Comparison of ENCODE assay signal across 18 mouse cellular contexts in genomic region chr5:114717292-114717691, GRCm38 (mm10). TPM values are rescaled to one million over a fixed set of nuclear protein-coding genes. Genes with fewer than 3 reads are reported as not detected.
A peak's percentile ranks its signal among the peaks of the same experiment; 100 is the strongest.
DNase-seq lines count a peak whose midpoint lies in the region; ATAC-seq lines count a peak whose summit lies in the region.
"Had no signal": no experiment of that assay in that cellular context is flagged by ENCODE, and none has a peak within 500 bp of the region (broad histone marks: within the 10 kb centered on the region; RNA-seq: fewer than 3 reads in every experiment).

No protein-coding gene starts in this region.

- no peak overlapping the region for H3K4me2 ChIP-seq in midbrain, embryonic 16.5 days (ENCODE audit: low read length)
- H3K4me2 ChIP-seq: embryonic facial prominence, embryonic 12.5 days; forebrain, embryonic 13.5 days; forebrain, embryonic 15.5 days had no signal

- no peaks in the 10 kb centered on the region for H3K4me1 ChIP-seq in midbrain, embryonic 10.5 days
- H3K4me1 ChIP-seq in midbrain, embryonic 16.5 days (ENCODE audit: control insufficient read depth, insufficient read depth, low read length), result no peaks in the 10 kb centered on the region
- H3K4me1 ChIP-seq: embryonic facial prominence, embryonic 10.5 days; embryonic facial prominence, embryonic 12.5 days; forebrain, embryonic 13.5 days; forebrain, embryonic 15.5 days had no signal

- H3K27me3 ChIP-seq in midbrain, embryonic 10.5 days (ENCODE audit: low read depth, poor library complexity, severe bottlenecking), result no peaks in the 10 kb centered on the region
- no peaks in the 10 kb centered on the region for H3K27me3 ChIP-seq in midbrain, embryonic 16.5 days (ENCODE audit: control insufficient read depth, insufficient read depth, low read depth, low read length)
- H3K27me3 ChIP-seq: embryonic facial prominence, embryonic 12.5 days; forebrain, embryonic 13.5 days; forebrain, embryonic 15.5 days; Patski had no signal

- no peak for DNase-seq in midbrain, embryonic 10.5 days (ENCODE audit: low spot score)
- DNase-seq in urinary bladder, postnatal 36 days (ENCODE audit: low spot score in 2 of 2), result peak; percentile 28 to 68
- no peak for DNase-seq in urinary bladder, postnatal 14 days (ENCODE audit: low spot score)
- DNase-seq in spleen, postnatal 4 days (ENCODE audit: low spot score in 2 of 2), result no peak
- DNase-seq: adrenal gland, adult 8-10 months; adrenal gland, postnatal 14 days; adrenal gland, postnatal 36 days; cerebellum, adult 11-12 months; cerebellum, adult 8-10 months; forebrain, postnatal 0 days had no signal

- H3K4me3 ChIP-seq in midbrain, embryonic 10.5 days, result no peak overlapping the region
- H3K4me3 ChIP-seq in midbrain, embryonic 16.5 days (ENCODE audit: low read depth, low read length), result no peak overlapping the region
- H3K4me3 ChIP-seq: embryonic facial prominence, embryonic 10.5 days; embryonic facial prominence, embryonic 12.5 days; forebrain, embryonic 13.5 days; forebrain, embryonic 15.5 days had no signal

- no peak overlapping the region for H3K9ac ChIP-seq in midbrain, embryonic 16.5 days (ENCODE audit: low read depth, low read length)
- H3K9ac ChIP-seq: embryonic facial prominence, embryonic 12.5 days; forebrain, embryonic 13.5 days; forebrain, embryonic 15.5 days; forebrain, postnatal 0 days had no signal

- H3K36me3 ChIP-seq in midbrain, embryonic 10.5 days, result peaks cover 100% of the 10 kb centered on the region
- H3K36me3 ChIP-seq in midbrain, embryonic 16.5 days (ENCODE audit: control insufficient read depth, insufficient read depth, low read length), result peaks cover 71% of the 10 kb centered on the region

- no peaks in the 10 kb centered on the region for H3K9me3 ChIP-seq in midbrain, embryonic 10.5 days (replicated peaks)
- H3K9me3 ChIP-seq in midbrain, embryonic 16.5 days (replicated peaks; ENCODE audit: control insufficient read depth, low read length, poor library complexity, severe bottlenecking), result no peaks in the 10 kb centered on the region
- H3K9me3 ChIP-seq: embryonic facial prominence, embryonic 10.5 days; embryonic facial prominence, embryonic 12.5 days; forebrain, embryonic 13.5 days; forebrain, embryonic 15.5 days; G1E had no signal

- 0 out of 2 replicates have a peak overlapping the region, but pooled peaks have one; percentile 6 for H3K27ac ChIP-seq in midbrain, embryonic 10.5 days (replicated peaks)
- no peak overlapping the region for H3K27ac ChIP-seq in midbrain, embryonic 16.5 days (ENCODE audit: low read length)
- H3K27ac ChIP-seq: embryonic facial prominence, embryonic 10.5 days; embryonic facial prominence, embryonic 12.5 days; forebrain, embryonic 13.5 days; forebrain, embryonic 15.5 days had no signal

- WGBS in midbrain, embryonic 10.5 days, result 89% methylated on average over 12 of the region's 12 CpGs
- WGBS in midbrain, embryonic 16.5 days, result 96% methylated on average over 12 of the region's 12 CpGs

- ATAC-seq in midbrain, embryonic 16.5 days, result no peak
- ATAC-seq: activated CD4-positive, CD25-positive, alpha-beta regulatory T cell, adult 4 months; forebrain, embryonic 13.5 days; forebrain, embryonic 15.5 days; forebrain, postnatal 0 days; Patski had no signal

RNA-seq across cellular contexts. Expression of gene Tchp, which starts 9.7 kb away (rescaled TPM):
- polyA plus RNA-seq in midbrain, embryonic 10.5 days (2016; fragmentation: Nextera tagmentation; extraction: Ambion mirVana), result 19.4 and 22.0 TPM in 2 replicates
- polyA plus RNA-seq in midbrain, embryonic 16.5 days (2015; fragmentation: Nextera tagmentation; extraction: Ambion mirVana), result 16.3 and 17.5 TPM in 2 replicates

RNA-seq across cellular contexts. Expression of gene Gltp, which starts 26.5 kb away (rescaled TPM):
- polyA plus RNA-seq in midbrain, embryonic 10.5 days (2016; fragmentation: Nextera tagmentation; extraction: Ambion mirVana), result 81.8 and 83.0 TPM in 2 replicates
- polyA plus RNA-seq in midbrain, embryonic 16.5 days (2015; fragmentation: Nextera tagmentation; extraction: Ambion mirVana), result 34.2 and 39.4 TPM in 2 replicates

RNA-seq across cellular contexts. Expression of gene Ankrd13a, which starts 57.2 kb away (rescaled TPM):
- polyA plus RNA-seq in midbrain, embryonic 10.5 days (2016; fragmentation: Nextera tagmentation; extraction: Ambion mirVana), result 50.1 and 54.0 TPM in 2 replicates
- 24.3 and 29.0 TPM in 2 replicates for polyA plus RNA-seq in midbrain, embryonic 16.5 days (2015; fragmentation: Nextera tagmentation; extraction: Ambion mirVana)

RNA-seq across cellular contexts. Expression of gene Git2, which starts 58.0 kb away (rescaled TPM):
- 34.4 and 38.1 TPM in 2 replicates for polyA plus RNA-seq in midbrain, embryonic 10.5 days (2016; fragmentation: Nextera tagmentation; extraction: Ambion mirVana)
- polyA plus RNA-seq in midbrain, embryonic 16.5 days (2015; fragmentation: Nextera tagmentation; extraction: Ambion mirVana), result 48.4 and 54.1 TPM in 2 replicates

RNA-seq across cellular contexts. Expression of gene Trpv4, which starts 59.1 kb away (rescaled TPM):
- 0.12 and 0.27 TPM in 2 replicates for polyA plus RNA-seq in midbrain, embryonic 10.5 days (2016; fragmentation: Nextera tagmentation; extraction: Ambion mirVana)
- 1.3 and 1.9 TPM in 2 replicates for polyA plus RNA-seq in midbrain, embryonic 16.5 days (2015; fragmentation: Nextera tagmentation; extraction: Ambion mirVana)

Comparison
In these comparisons a context has a peak if more than half of its experiments do, and no peak if none do; other contexts are left out.
1. DNase-seq: peak in urinary bladder, postnatal 36 days (2 of 2); none in midbrain, embryonic 10.5 days (single experiment), urinary bladder, postnatal 14 days (single experiment) and spleen, postnatal 4 days (0 of 2).